Mouse (Mus musculus) ES-E14 (cell line): ENCODE data around the gene Gm49391. TPM values are rescaled to one million over a fixed set of nuclear protein-coding genes. Genes with fewer than 3 reads are reported as not detected.
"Not testable (repeated sequence)": the region's sequence is repeated elsewhere in the genome, so short reads cannot be mapped to it uniquely, and the experiment has no call there.

Experiments used
- DNase-seq: peaks from one replicate; pipeline ENCODE4 v3.0.0-alpha.2; 2013; ENCODE audit warnings: low read depth, low spot score
- H3K27ac ChIP-seq: 2 replicates; pipeline ENCODE4 v1.5.1; 2012; ENCODE audit warnings: low read depth, mild to moderate bottlenecking, low read length, moderate library complexity, mixed read lengths; ENCODE audit not compliant: poor library complexity, insufficient read depth, severe bottlenecking
- H3K36me3 ChIP-seq: 2 replicates; pipeline ENCODE4 v1.6.1; 2012; ENCODE audit warnings: mild to moderate bottlenecking, low read length, moderate library complexity, mixed read lengths; ENCODE audit not compliant: control insufficient read depth, poor library complexity, insufficient read depth, severe bottlenecking
- H3K4me1 ChIP-seq, 2 experiments: fragments of 150-350 bp in 1 of 2; sonication (generic) in 1 of 2; 2 replicates each; pipeline ENCODE4 v1.6.1; 2012; ENCODE audit warnings: low read length in 2 of 2, mild to moderate bottlenecking in 1 of 2, mixed read lengths in 1 of 2; ENCODE audit not compliant: control insufficient read depth in 2 of 2, insufficient read depth in 2 of 2, poor library complexity in 1 of 2
- H3K4me3 ChIP-seq, 2 experiments: fragments of 150-350 bp in 1 of 2; sonication (generic) in 1 of 2; 2 replicates each; pipeline ENCODE4 v1.5.1; 2012; ENCODE audit warnings: low read length in 2 of 2, low read depth in 1 of 2, mild to moderate bottlenecking in 1 of 2, mixed read lengths in 1 of 2; ENCODE audit not compliant: insufficient read depth in 1 of 2, poor library complexity in 1 of 2, severe bottlenecking in 1 of 2
- H3K9ac ChIP-seq: 2 replicates; pipeline ENCODE4 v1.6.1; 2012; ENCODE audit warnings: low read depth, mild to moderate bottlenecking, low read length, mixed read lengths; ENCODE audit not compliant: poor library complexity, insufficient read depth, severe bottlenecking
- H3K9me3 ChIP-seq: fragments of 150-350 bp; sonication (generic); 2 replicates; pipeline ENCODE4 v1.6.1; 2012; ENCODE audit warnings: low read depth, mild to moderate bottlenecking, low read length; ENCODE audit not compliant: control insufficient read depth, insufficient read depth
- CHD2 ChIP-seq: IDR thresholded peaks from 2 replicates; pipeline ENCODE4 v1.6.1; 2014; ENCODE audit warnings: mild to moderate bottlenecking, low read depth, low read length, inconsistent platforms
- HCFC1 ChIP-seq: IDR thresholded peaks from 2 replicates; pipeline ENCODE4 v1.6.1; 2012; ENCODE audit warnings: low read length, inconsistent platforms, borderline replicate concordance; ENCODE audit not compliant: insufficient read depth
- MAFK ChIP-seq: IDR thresholded peaks from 2 replicates; pipeline ENCODE4 v1.6.1; 2014; ENCODE audit warnings: mild to moderate bottlenecking, low read depth, low read length, inconsistent platforms; ENCODE audit not compliant: insufficient read depth
- ZC3H11A ChIP-seq: IDR thresholded peaks from 2 replicates; pipeline ENCODE4 v1.6.1; 2012; ENCODE audit warnings: low read depth, mild to moderate bottlenecking, inconsistent platforms, low read length, borderline replicate concordance
- ZNF384 ChIP-seq: IDR thresholded peaks from 2 replicates; pipeline ENCODE4 v1.6.1; 2012; ENCODE audit warnings: low read depth, low read length, inconsistent platforms
- in situ Hi-C, 2 experiments: fragments of 600-800 bp; cut with MboI; formaldehyde crosslinking; loops; one replicate each; pipeline ENCODE4 v1.15.1; 2025; ENCODE audit warnings: low sequenced_read_pairs in 2 of 2, inconsistent platforms in 1 of 2; ENCODE audit not compliant: unreplicated experiment in 2 of 2
- total RNA-seq: library from RNA; depleted of rRNA; stranded (reverse); fragments of 300-350 nt; gene quantifications from 2 replicates; pipeline ENCODE4 v1.2.3, GENCODE M21; 2012

Gene Gm49391
- total RNA-seq, 1 experiment = 1.5 TPM

DNA sequence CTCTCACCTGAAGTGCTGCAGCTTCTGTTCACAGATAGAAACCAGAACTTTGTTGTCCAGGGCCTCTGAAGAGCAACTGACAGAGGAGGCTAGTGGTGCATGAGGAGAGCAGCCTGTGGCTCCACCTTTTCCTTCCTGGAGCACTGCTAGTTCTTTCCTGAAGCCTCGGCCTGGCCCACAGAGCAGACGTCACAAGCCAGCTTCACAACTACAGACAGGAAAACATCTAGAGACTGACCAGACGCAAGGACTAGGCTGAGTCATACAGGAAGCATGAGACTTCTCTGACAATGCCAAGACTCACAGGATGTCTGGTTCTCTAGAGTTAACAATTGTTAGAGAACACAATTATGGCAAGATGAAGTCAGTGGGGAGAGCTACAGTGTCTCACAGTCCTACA is 39.0 kb downstream of the Gm49391 start, which contains the start of gene Ctla2b:
Ctla2b (minus strand) TSS at position 120 of the 400 bp plus-strand sequence.
- Histone ChIP-seq H3K4me3 (no peak within 1 kb of the TSS), H3K27ac (no peak within 1 kb of the TSS), H3K4me1 (no peaks in the 10 kb centered on the region), H3K36me3 (no peaks in the 10 kb centered on the region), H3K9me3 (no peaks in the 10 kb centered on the region), H3K9ac (no peak within 1 kb of the TSS)
- DNase-seq = no peak
- TF ChIP-seq MAFK (no peak), HCFC1 (no peak), CHD2 (no peak), ZNF384 (no peak), ZC3H11A (no peak)
- in situ Hi-C loops = no loop called here

- H3K9me3 ChIP-seq, H3K36me3 ChIP-seq, H3K4me1 ChIP-seq, in situ Hi-C loops, DNase-seq, H3K9ac ChIP-seq, H3K4me3 ChIP-seq, H3K27ac ChIP-seq: not testable (repeated sequence)
Observed at GRCm38 (mm10) chr13:60896794-60897193, 39.6 kb downstream of the Gm49391 start, which contains the start of gene Gm49392. Gm49392 (minus strand) TSS chr13:60896894.

GRCm38 (mm10) chr13:60895406-60896160 is 40.8 kb downstream of the Gm49391 start:
- in situ Hi-C loops = no loop called here
- Histone ChIP-seq H3K27ac (no peak overlapping the region), H3K4me3 (no peak overlapping the region), H3K9me3 (no peaks in the 10 kb centered on the region), H3K4me1 (no peaks in the 10 kb centered on the region), H3K9ac (no peak overlapping the region), H3K36me3 (no peaks in the 10 kb centered on the region)
- no peak for DNase-seq
- TF ChIP-seq ZNF384 (no peak), ZC3H11A (no peak), CHD2 (no peak), HCFC1 (no peak), MAFK (no peak)

- TF ChIP-seq ZC3H11A (no peak), MAFK (no peak), HCFC1 (no peak), ZNF384 (no peak), CHD2 (no peak)
- DNase-seq = no peak
- Histone ChIP-seq H3K36me3 (no peaks in the 10 kb centered on the region), H3K9me3 (no peaks in the 10 kb centered on the region), H3K27ac (no peak overlapping the region), H3K9ac (no peak overlapping the region), H3K4me1 (no peaks in the 10 kb centered on the region), H3K4me3 (no peak overlapping the region)
- in situ Hi-C loops = no loop called here
Observed at GRCm38 (mm10) chr13:60892301-60892700, 44.1 kb downstream of the Gm49391 start.

- in situ Hi-C loops = no loop called here
- Histone ChIP-seq H3K4me1 (no peaks in the 10 kb centered on the region), H3K4me3 (no peak within 1 kb of the TSS), H3K9me3 (no peaks in the 10 kb centered on the region), H3K9ac (no peak within 1 kb of the TSS), H3K36me3 (no peaks in the 10 kb centered on the region), H3K27ac (no peak within 1 kb of the TSS)
- TF ChIP-seq MAFK = no peak
- no peak for TF ChIP-seq ZNF384
- no peak for TF ChIP-seq ZC3H11A
- no peak for TF ChIP-seq HCFC1
- no peak for TF ChIP-seq CHD2
- no peak for DNase-seq
Observed at GRCm38 (mm10) chr13:60864281-60864680, 72.1 kb downstream of the Gm49391 start, which contains the start of gene 4930486L24Rik. 4930486L24Rik (minus strand) TSS chr13:60864475.
